17 mouse cellular contexts compared by ENCODE assay signal in the genomic region with DNA sequence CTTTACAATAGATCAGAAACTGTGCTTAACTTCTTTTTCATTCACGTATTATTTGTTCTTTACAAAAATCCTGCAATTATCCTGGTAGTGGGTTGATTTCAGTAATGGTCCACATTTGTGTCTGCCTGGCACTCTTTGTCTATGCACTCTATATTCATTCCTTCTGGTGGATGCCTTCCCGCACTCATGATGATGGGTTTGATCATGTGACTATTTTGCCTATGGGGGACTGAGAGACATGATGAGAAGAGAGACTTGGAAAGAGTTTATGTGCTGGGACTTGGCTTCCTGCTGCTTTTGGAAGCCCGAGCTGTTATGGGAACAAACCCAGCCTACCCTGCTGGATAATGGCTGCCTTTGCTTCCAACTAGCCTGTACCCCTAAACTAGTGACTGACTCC.
"Had no signal": no experiment of that assay in that cellular context is flagged by ENCODE, and none has a peak within 500 bp of the region (broad histone marks: within the 10 kb centered on the region; RNA-seq: fewer than 3 reads in every experiment).

No protein-coding gene starts in this region.

- ATAC-seq: lung, postnatal 0 days; midbrain, embryonic 13.5 days; midbrain, embryonic 15.5 days had no signal

- H3K27ac ChIP-seq: lung, embryonic 15.5 days; macrophage; midbrain, embryonic 13.5 days; midbrain, embryonic 15.5 days; neural tube, embryonic 12.5 days; stomach, embryonic 15.5 days; stomach, postnatal 0 days had no signal

- H3K9me3 ChIP-seq: lung, embryonic 15.5 days; megakaryocyte, embryonic 14.5 days; midbrain, embryonic 13.5 days; midbrain, embryonic 15.5 days; neural tube, embryonic 12.5 days; stomach, embryonic 15.5 days had no signal

- H3K9ac ChIP-seq: lung, embryonic 15.5 days; midbrain, embryonic 13.5 days; midbrain, embryonic 15.5 days; neural tube, embryonic 12.5 days; stomach, embryonic 15.5 days had no signal

- H3K27me3 ChIP-seq: lung, embryonic 15.5 days; megakaryocyte, embryonic 14.5 days; midbrain, embryonic 13.5 days; midbrain, embryonic 15.5 days; neural tube, embryonic 12.5 days; stomach, embryonic 15.5 days had no signal

- H3K36me3 ChIP-seq: lung, embryonic 15.5 days; midbrain, embryonic 13.5 days; midbrain, embryonic 15.5 days; neural tube, embryonic 12.5 days; stomach, embryonic 15.5 days had no signal

- H3K4me3 ChIP-seq: lung, embryonic 15.5 days; megakaryocyte, embryonic 14.5 days; midbrain, embryonic 13.5 days; midbrain, embryonic 15.5 days; neural tube, embryonic 12.5 days; stomach, embryonic 15.5 days had no signal

- DNase-seq: lung, adult 2 months; lung, postnatal 14 days; lung, postnatal 36 days; right cerebral cortex, postnatal 14 days; thymus, adult 2 months; thymus, postnatal 14 days; thymus, postnatal 36 days had no signal

- H3K4me1 ChIP-seq: lung, embryonic 15.5 days; megakaryocyte, embryonic 14.5 days; midbrain, embryonic 13.5 days; midbrain, embryonic 15.5 days; neural tube, embryonic 12.5 days; stomach, embryonic 15.5 days had no signal

- H3K4me2 ChIP-seq: lung, embryonic 15.5 days; midbrain, embryonic 11.5 days; midbrain, embryonic 13.5 days; midbrain, embryonic 15.5 days; neural tube, embryonic 12.5 days; stomach, embryonic 15.5 days had no signal
